Mouse (Mus musculus): ENCODE measurements around the gene Plagl2. TPM values are rescaled to one million over a fixed set of nuclear protein-coding genes. Genes with fewer than 3 reads are reported as not detected.
"Not testable (repeated sequence)": the region's sequence is repeated elsewhere in the genome, so short reads cannot be mapped to it uniquely, and the experiment has no call there.

Gene Plagl2
- total RNA-seq (2021), result 10 to 100 TPM in 1 of 2 experiments, 1 to 10 TPM in 1; 8.3 to 11.9 TPM
- long read RNA-seq, experiment 1, partial matches to known transcripts, result 1 of 1 reads
- long read RNA-seq, experiment 1, other reads (novel, unspliced or antisense), result 0 of 1 reads
- long read RNA-seq, experiment 2, partial matches to known transcripts, result 1 of 3 reads
- long read RNA-seq, experiment 2, other reads (novel, unspliced or antisense), result 2 of 3 reads

GRCm38 (mm10) chr2:153241250-153242014 lies at the start of gene Plagl2, which contains the start of gene Pofut1:
Gene Plagl2, minus strand, starts transcription at chr2:153241426.
Gene Pofut1, plus strand, starts transcription at chr2:153241533.
- DNase-seq, result peak; percentile 90

- no peak for DNase-seq
Observed at GRCm38 (mm10) chr2:153287835-153288234, 46.6 kb upstream of the Plagl2 start.

- no peak for DNase-seq
Observed at GRCm38 (mm10) chr2:153286524-153286923, 45.3 kb upstream of the Plagl2 start.

GRCm38 (mm10) chr2:153283919-153284318 lies 42.7 kb upstream of the Plagl2 start:
- no peak for DNase-seq

DNA sequence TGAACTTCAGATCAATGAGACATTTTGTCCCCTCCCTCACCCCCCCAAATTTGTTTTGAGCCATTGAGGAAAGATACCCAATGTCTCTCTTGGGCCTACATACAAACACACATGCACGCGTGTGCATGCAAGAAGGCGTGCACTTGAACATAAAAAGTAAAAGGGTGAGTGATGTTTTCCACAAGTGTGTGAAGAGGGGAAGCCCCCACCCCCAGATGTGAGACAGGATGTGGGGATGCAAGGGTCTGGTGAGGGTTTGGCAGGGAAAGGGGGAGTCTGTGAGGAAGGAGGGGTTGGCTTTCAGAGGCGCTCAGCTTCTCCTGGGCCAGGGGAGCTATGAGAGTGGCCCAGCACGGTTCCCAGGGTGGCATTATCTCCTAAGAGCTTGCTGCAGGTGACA lies 37.1 kb upstream of the Plagl2 start:
- DNase-seq, result no peak

- DNase-seq, result not testable (repeated sequence)
Observed at GRCm38 (mm10) chr2:153276846-153277245, 35.6 kb upstream of the Plagl2 start.

GRCm38 (mm10) chr2:153276440-153276839 lies 35.2 kb upstream of the Plagl2 start:
- DNase-seq, result no peak

GRCm38 (mm10) chr2:153275577-153275976 lies 34.4 kb upstream of the Plagl2 start:
- DNase-seq, result not testable (repeated sequence)

- DNase-seq, result no peak
Observed at GRCm38 (mm10) chr2:153274919-153275247, 33.7 kb upstream of the Plagl2 start.

DNA sequence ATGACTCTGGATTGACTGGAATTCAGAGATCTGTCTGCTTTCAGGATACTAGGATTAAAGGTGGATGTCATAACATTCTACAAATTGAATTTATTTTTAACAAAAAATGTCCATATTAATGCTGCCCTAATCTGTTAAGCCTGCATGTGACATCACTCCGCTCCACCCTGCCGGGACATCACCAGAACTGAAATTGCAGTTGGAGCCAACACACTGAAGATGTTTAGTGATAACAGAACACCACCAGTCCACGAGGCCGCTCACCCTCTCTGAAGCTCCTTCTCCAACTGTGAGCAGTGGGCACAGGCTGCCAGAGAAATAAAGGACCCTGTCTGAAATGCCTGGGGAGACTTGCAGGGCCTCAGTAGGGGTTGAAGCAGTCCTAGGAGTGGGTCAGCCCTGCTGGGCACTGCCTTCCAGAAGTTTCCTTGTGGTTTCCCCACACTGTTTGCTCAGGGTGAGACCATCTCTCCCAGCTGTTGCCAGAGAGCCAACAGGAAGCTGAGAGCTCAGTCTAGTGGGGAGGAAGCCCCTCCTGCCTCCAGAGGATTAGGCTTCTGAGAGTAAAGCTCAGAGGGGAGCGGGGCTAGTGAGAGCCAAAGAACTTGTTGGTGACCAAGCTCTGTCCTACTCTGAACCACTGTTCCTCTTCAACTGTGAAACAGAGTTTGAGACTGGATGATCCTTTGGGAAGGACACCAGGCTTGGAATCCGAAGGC lies 33.1 kb upstream of the Plagl2 start:
- DNase-seq, result not testable (repeated sequence)

DNA sequence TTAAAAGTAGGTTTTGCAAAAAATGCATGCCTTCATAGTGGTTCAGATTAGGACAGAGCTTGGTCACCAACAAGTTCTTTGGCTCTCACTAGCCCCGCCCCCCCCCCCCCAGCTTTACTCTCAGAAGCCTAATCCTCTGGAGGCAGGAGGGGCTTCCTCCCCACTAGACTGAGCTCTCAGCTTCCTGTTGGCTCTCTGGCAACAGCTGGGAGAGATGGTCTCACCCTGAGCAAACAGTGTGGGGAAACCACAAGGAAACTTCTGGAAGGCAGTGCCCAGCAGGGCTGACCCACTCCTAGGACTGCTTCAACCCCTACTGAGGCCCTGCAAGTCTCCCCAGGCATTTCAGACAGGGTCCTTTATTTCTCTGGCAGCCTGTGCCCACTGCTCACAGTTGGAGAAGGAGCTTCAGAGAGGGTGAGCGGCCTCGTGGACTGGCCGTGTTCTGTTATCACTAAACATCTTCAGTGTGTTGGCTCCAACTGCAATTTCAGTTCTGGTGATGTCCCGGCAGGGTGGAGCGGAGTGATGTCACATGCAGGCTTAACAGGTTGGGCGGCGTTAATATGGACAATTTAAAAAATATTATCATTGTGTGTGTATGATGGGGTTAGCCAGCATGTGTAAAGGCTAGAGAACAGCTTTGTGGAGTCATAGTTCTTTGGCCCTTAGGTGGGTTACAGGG lies 29.1 kb upstream of the Plagl2 start:
- not testable (repeated sequence) for DNase-seq

GRCm38 (mm10) chr2:153267331-153267730 lies 26.1 kb upstream of the Plagl2 start:
- DNase-seq, result no peak

DNA sequence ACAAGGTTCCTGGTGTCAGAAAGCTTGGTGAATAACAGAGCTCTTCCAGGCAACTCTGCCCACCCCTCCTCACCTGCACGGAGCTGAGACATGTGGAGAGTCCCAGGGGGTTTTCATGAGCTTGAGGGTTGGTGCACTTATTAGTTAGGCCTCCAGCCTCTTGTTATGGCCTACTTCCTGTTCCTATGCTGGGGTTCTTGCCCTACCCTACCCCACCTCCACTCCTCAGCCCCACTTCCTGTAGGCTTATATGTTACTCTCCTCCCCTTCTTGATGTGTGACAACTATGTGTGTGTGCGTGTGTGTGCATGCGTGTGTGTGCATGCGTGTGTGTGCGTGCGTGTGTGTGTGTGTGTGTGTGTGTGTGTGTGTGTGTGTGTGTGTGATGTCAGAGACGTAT lies 21.8 kb upstream of the Plagl2 start:
- DNase-seq, result no peak

DNA sequence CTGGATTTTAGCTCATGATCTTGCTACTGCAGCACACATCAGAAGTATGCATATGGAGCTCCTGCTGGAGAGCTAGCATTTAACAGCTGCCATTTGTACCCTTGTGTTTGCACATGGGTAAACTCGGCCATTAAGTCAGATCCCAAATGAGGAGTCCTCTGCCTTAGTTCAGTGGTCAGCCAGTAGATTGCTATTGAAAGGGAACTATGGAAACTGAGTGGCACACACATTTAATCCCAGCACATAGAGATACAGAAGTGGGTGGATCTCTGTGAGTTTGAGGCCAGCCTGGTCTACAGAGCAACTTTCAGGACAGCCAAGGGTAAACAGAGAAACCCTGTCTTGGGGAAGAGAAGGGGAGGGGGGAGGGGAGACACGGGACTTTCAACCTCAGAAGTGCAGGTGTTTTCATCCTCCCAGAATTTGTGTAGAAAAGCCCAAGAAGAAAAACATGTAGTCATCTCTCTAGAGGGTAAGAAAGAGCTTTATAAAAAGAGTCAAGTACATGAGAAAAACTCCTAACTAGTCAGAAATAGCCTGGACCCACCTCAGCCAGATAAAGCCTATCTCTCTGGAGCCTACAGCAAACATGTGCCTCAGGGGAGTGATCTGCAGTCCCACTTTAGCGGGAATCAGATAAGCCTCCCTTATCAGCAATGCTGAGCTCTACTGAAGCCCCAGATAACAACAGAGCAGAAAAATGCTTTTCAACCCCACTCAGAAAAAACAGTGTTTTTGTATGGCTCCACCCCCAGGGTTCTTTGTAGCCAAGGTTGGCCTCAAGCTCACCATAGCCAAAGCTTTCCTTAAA lies 18.8 kb upstream of the Plagl2 start:
- DNase-seq, result no peak

DNA sequence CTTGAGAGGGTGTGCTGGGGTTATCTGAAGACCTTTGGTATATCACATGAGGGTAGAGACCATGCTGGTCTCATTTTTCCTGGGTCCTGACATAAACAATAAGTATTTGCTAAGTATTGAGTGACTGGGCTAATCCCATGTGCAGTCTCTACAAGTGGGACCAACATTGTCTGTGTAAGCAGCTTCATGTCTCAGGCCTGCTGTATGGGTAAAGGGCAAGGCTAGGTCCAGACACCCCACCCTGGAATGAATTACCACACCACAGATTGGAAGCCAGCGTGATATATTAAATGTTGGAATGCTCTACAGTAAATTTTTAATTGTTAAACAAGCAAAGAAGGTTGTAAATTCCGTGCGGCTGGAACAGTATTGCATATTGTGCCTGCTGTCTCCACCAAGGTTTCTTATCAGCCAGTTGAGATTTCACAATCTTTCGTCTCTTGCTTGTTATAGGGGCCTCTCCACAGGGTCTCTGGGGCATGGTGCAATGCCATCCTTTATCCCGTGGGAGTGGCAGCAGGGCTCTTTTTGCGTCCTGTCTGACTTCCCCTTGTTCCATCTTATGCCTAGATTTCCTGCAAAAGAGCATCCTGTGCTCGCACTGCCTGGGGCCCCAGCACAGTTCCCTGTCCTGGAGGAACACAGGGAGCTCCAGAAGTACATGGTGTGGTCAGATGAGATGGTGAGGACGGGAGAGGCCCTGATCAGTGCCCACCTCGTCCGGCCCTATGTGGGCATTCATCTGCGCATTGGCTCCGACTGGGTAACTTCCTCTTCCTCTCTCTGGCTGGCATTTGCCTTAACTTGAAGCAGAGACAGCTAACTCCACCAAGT lies 18.0 kb upstream of the Plagl2 start:
- no peak for DNase-seq

GRCm38 (mm10) chr2:153256604-153257003 lies 15.4 kb upstream of the Plagl2 start:
- DNase-seq, result no peak

- no peak for DNase-seq
Observed at GRCm38 (mm10) chr2:153249751-153250150, 8.5 kb upstream of the Plagl2 start.

- no peak for DNase-seq
Observed at GRCm38 (mm10) chr2:153242156-153242555, 930 bp upstream of the Plagl2 start.

DNA sequence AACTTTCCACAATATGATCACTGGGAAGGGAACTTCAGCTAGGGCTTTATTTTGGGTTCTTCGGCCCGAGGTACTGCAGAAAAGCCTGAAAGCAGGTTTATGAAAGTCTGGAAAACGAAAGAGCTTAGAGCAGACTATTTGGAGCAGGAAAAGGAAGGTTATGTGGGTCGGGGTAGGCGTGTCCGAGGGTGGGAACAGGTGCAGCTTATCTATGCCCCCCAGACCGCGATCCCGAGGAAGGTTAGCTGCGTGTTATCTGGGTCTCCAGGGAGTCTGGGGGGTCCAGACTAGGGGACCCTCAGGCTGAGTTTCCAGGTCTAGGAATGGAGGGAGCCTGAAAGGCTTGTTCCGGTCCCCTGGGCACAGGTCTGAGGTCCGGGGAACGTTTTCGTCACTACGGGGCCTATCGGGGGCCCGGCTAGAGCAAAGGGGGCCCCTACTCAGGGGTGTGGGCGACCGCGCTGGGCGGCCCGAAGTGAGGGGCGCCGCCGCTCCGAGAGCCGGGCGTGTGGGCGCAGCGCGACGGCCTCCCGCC lies 458 bp downstream of the Plagl2 start:
- DNase-seq, result no peak

- DNase-seq, result peak; percentile 29
Observed at GRCm38 (mm10) chr2:153239860-153240480, 1.3 kb downstream of the Plagl2 start.
